Mouse (Mus musculus) granulocyte monocyte progenitor cell, adult 5-6 weeks (primary cell): ENCODE measurements around the gene E030025P04Rik. TPM values are rescaled to one million over a fixed set of nuclear protein-coding genes. Genes with fewer than 3 reads are reported as not detected.

Experiments
- ATAC-seq: replicated peaks from 2 replicates; pipeline ENCODE4 v1.8.0; 2016; ENCODE audit warnings: mild to moderate bottlenecking, moderate TSS enrichment, inconsistent platforms; ENCODE audit not compliant: poor library complexity, severe bottlenecking
- total RNA-seq, 2 experiments: library from RNA; stranded (forward) in 1 of 2; stranded (reverse) in 1 of 2; fragments of 200-712, 200-1000 nt in 1 of 2; fragments of >200 nt in 1 of 2; fragmentation: Nextera tagmentation in 1 of 2; gene quantifications; 2 replicates each; pipeline ENCODE4 v1.2.3; 2014 to 2017

E030025P04Rik gene
- total RNA-seq (2014; fragmentation: Nextera tagmentation) (not detected in 2 replicates), total RNA-seq (2017) (not detected in 2 replicates)

DNA sequence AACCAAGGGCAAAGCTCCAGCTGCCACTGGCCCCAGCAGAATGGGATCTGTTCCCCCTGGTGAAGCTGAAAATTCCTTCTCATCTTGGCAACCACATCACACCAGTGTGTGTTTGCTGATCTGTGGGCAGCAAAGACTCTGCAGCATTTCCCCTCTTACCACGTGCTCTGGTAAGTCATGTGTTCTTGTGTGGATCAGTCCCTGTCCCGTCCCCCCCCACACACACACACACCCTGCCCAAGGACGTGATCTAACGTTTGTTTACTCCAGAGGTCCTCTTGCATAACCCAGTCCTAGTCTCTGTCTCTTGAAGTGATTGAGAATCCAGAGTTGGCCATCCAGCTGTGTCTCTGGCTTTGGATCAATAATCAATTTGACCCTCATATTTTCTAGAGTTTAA lies at the start of gene E030025P04Rik:
Gene E030025P04Rik, minus strand, starts transcription at position 134 of the 400 bp plus-strand sequence.
- no peak for ATAC-seq

DNA sequence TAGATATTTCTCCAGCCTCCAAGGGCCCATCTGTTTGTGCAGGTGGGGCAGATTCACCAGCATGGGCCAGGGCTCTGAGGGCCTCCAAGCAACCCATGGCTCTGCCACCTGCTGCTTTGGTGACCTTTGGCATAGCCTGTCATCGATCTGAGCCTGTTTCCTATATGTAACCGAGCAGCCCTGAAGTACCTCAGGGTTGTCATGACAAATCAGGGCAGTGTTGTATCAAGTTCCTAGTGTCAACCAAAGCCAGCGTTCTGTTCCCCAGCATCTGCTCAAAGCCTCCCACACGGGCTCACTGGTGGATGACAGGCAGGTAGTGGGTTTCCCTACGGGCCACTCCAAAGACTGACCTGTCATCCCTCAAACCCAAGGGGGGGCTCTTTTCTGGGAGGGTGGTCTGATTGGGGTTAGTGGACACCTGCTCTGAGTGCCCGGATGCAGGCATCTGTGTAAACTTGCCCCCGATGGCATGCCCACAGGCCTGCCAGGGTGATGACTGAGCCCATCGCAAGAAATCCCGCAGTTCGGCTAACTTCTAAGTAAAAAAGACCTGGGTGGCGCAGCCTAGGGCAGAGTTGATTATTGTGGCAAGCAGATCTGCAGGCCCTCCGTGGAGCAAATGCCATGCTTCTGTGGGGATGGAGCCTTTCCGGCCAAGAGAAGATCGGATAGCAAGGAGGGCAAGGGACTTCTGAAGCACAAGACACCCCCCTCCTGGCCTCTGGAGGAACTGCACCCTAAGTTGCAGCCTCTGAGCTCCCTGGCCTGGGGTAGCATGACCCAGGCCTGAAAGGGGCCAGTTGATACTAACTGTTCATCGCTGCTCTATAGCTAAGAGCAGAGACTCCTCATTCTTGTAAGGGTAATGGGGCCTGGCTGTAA lies 48.7 kb upstream of the E030025P04Rik start:
- ATAC-seq = peak; percentile 87

DNA sequence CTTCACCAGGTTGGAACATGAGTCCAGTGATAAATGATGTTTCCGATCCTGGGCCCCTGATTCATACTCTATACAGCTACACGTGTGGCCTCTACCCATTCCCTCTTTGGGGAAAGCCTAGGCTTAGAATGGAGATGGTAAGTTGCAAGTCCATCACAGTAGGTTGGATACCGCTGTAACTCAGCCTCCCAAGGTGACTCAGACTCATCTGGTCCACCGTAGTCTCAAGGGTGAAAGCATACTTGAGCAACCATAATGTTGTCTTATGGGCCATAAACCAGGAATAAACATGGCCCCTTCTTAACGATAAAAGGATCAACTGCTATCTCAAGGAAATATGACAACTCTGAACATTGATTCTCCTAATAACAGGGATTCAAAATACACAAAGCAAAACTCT lies 44.1 kb upstream of the E030025P04Rik start:
- ATAC-seq = no peak

DNA sequence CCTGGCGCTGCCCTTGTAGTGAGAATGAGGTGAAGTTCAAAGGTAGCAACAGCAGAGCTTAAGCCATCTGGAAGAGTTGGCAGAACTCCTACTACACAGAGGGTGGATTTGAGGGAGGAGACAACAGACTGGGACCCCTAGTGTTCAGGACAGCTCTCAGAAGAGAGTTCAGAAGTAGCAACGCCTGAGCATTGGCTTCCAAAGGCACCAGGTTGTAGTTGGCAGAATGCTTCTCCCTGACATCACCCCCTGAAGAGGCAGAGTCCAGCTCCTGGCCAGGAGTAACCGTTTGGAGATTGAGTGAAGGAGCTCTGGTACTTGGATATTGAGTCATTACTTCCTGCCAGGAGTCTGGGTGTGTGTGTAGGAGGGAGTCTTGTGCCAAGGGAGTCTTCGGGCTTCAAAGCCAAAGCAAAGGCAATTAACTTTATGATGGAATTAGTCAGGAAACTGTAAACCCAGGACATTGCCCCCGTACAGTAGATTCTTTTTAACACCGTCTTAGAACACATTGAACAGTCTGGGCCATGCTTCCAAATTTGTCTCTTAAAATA lies 43.5 kb upstream of the E030025P04Rik start:
- no peak for ATAC-seq

DNA sequence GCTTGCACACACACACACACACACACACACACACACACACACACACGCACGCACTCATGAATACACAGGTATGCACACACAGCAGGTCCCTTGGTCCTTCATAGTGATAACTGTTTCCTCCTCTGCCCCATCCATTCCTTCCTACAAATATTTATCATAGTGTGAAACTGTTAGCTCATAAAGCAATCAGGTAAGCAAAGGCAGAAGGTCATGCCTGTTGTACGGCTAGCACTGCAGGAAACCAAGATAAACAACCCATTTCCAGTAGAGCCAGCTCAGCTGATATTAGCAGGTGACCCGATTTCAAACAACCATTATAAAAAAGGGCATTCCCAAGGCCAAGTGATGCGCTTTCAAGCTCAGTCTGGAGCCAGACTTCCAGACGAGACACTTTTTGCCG lies 36.9 kb upstream of the E030025P04Rik start:
- no peak for ATAC-seq

DNA sequence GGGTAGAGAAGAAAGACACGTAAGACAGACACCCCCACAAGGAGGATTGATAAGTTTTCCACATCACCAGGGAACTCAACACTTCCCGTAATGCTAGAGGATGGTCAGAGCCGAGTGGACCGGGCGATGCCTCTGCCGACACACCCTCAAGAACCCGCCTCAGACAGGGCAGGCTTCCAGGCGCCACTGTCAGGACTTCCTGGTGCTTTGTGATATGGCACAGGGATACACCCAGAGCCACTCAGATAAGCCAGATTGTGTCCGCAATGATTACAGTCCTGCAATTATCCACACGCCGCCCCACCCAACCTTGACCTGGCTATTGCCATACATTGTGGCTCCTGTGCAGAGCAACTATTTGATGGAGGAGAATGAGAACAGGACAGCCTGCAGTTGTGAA lies 36.1 kb upstream of the E030025P04Rik start:
- no peak for ATAC-seq

DNA sequence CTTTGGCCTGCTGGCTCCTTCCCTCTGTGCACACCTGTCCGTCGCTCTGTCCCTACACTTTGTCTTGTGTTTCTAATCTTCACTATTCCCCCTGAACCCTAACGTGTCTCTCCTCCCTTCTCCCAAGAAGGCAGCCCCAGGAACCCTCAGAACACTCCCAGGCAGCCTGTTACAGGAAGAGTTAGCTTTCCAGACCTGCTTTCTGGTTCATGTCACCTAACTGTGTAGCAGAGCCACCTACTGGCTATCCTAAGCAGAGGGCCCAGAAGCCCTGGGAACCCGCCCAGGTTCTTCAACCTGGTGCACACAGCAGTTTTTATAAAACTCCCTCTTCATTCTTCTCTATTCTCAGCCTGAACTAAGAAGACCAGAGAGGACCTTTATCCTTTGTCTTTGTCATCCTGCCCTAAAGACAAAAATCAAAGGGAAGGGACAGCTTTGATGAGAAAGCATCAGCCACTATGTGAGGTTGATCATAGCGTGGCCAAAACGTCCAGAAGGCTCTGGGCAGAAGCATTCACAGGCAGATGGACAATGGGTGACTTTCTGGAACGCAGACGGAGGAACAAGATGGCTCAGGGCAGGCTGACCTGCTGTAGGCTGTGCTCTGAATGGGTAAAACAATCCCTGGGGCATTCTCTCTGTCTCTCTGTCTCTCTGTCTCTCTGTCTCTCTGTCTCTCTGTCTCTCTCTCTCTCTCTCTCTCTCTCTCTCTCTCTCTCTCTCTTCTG lies 34.8 kb upstream of the E030025P04Rik start:
- no peak for ATAC-seq

DNA sequence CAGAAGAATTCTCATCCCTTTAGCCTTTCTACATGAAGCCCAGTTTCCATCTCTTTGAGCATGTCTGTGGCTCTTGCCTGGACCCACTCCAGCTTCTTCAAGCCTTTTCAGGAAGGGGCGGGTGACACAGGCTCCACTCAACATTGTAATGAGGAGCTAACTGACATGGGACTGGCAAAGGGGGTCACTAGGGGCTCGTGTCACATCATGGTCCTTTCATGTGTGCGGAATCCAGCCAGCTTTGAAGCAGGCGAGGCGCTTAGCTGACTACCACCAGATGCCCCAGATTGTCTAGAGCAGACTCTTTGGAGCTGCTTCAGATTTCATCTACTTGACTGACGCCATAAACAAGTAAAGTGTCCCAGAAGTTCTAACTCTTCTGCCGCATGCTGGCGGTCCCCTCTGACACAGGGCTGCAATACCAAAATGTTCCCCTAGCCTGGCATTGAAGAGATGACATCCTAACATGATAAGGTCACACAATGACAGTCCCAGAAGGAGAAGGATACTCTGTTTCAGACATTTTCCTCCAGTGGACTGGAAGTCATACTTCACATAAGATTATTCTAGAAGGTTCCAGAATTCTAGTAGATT lies 31.3 kb upstream of the E030025P04Rik start:
- no peak for ATAC-seq

DNA sequence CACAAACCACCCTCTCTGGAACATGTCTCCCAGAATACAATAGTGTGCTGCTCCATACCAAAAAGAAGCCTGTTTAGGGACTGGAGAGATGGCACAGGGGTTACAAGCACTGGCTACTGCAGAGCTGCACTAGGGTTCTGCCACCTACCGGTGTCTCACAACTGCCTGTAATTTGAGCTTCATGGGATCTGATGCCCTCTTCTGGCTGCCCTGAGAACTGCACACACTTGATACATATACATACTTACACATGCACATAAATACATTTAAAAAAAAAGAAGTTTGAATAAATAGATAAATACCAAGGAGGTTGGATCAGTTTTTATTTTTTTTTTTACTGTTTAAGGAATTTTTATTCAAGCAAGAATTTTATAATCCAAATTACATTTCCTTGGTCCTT lies 28.1 kb upstream of the E030025P04Rik start:
- ATAC-seq = no peak

DNA sequence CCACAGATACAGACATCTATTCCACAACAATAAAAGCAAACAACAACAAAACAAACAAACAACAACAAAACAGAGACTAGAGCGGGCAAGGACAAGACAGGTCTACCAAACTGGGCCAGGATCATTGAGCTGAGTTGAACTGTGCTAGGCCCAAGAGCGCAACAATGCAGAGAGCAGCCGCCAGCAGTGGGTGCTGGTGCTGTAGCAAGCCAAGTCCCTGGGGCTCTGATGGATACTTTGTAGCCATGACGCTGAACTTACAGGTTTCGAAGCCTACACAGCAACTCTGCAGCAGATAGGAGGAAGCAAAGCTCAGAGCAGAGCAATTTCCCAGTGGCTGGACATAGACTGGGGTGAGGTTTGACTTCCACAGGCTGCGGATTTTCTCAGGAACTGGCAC lies 26.6 kb upstream of the E030025P04Rik start:
- ATAC-seq = no peak

DNA sequence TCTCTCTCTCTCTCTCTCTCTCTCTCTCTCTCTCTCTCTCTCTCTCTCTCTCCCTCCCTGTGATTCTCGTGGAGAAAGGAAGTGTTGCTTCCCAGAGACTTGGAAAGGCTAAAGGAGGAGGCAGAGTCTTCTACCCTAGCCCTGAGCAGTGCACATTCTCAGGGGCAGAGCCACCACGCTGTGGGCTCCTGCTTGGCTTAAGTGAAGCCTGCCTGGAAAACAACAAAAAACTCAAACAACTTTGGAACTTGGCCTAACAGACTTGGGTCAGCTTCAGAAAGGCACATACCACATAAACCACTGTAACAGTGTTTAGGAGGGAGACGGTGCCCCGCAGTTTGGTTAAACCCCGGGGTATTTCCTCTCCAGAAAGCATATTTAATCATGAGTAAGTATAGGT lies 13.5 kb upstream of the E030025P04Rik start:
- ATAC-seq = no peak

DNA sequence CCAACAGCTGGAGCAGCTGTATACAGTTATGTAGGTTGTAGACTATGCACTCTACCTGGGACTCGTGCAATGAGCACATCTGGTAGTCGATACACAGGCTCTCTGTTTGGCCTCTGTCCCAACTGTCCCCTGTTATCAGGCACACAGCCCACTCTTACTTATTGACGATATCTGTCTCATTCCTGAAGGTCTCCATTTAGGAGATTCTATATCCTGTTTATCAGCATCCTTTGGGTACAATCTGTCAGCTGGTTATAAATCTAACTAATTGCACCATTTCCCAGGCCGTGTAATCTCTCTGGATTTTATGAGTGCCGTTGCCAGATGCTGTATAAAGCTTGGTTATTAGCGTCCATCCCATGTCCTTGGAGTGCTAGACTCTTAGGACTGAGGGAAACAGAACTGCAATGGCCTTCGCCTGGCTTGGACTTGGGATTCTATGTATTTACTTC lies 747 bp upstream of the E030025P04Rik start:
- no peak for ATAC-seq

DNA sequence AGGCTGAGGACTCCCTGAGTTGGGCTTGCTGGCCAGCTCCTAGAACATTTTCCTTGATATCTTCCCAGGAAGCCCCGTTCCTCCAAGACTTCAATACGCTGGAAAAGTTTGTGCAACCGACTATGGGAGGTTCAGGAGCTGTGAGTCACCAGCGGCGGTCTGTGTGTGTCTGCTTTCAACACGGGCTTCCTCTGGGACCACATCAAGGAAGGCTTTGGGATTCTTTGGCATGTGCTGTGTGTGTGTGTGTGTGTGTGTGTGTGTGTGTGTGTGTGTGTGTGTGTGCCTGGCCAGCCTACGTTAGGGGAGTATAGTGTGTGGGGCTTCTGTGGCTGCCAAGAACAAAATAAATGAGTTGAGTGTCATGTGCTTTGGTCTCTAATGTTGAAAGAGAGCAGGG lies 17.7 kb downstream of the E030025P04Rik start:
- no peak for ATAC-seq

DNA sequence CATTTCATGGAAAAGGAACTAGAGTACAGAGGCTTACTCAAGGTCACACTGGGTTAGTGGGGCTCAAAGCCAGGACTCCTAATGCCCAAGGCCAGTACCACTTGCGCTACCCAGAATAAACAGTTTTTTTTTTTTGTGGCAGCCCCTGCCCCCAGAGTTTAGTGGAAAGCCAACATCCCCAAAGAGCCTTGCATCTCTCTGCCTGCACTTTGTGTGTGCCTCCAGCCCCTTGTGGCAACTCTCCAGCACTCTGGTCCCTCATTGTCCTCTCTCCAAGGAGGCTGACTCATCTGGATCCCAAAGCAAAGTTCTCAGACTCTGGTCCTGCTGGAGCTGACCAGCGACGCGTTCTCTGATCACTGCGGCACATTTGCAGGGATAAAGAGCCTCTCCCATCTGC lies 18.7 kb downstream of the E030025P04Rik start:
- ATAC-seq = no peak

DNA sequence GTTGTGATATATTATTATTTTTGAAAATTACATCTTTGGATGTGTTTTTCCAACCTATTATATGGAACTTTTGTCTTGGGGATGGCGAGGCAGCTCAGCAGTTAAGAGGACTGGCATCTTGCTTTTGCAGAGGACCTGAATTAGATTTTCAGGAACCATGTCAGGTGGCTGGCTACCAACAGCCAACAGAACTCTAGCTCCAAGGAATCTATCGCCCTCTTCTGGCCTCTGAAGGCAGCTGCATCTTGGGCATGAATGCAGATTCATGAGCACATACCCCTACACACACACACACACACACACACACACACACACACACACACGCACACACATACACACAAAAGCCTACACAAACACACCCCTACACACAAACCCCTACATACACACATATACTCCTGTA lies 19.9 kb downstream of the E030025P04Rik start:
- no peak; the same call in 1 of the 2 replicates for ATAC-seq

DNA sequence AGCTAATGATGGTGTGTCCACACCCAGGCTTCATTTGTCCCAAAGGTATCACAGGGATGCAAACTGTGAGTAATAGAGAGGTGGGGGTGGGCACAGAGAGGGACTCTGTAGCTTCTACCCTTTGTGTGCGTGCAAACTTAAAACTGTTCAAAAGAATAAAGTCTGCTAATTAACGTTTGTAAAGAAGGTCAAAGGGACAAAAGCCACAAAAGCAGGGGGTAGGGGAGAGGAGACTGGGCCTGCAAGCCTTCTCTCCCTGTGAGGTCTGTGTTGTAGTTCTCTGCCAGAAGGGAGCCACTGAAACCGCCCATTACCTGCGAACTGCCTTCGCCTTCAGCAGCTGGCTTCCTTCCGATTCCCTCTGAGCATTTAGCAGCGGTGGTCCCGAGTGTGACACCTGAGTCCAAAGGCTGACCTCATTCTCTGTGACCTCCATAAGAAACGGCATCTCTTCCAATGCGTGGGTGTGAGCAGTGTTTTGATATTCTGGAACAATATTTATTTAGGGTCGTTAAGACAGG lies 34.3 kb downstream of the E030025P04Rik start:
- ATAC-seq = no peak

DNA sequence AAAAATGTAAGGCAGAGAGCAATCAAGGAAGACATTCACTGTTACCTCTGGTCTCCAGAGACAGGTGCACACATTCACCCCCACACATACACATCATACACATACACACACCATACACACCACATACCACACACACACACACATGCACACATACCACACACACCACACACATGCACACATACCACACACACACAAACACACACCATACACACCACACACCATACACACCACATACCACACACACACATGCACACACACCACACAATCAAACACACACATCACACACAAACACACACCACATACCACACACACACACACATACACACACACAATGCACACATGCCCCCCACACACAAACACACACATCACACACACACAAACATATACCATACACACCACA lies 35.1 kb downstream of the E030025P04Rik start:
- ATAC-seq = no peak

DNA sequence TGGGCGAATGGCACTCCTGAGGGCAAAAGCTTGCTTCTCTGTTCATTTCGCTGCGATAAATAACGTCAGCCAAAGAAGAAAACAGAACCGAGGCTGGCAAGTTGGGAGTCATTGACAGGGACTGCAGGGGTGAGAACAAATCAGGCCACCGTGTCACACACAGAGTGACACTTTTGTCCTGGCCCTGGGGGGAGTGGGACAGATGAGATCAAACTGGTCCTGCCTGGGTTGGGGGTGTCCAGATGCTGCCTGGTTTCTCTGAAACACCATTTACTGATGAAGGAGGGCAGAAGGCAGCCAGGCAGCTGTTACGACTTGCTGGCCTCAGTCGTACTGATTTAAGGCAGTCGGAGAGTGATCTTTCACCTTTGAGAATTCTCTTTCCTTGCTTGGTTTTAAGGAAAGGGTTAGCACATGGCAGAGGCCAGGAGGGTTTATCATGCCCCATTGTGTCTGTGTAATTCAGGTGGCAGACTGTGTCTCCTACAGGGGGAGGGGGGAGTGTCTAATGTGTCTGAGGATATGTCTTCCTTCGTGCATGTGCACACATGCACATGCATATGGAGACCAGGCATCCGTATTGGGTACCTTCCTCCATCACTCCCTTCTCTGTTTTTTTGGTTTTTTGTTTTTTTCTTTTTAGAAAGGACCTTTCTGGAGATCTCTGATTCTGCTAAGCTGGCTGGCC lies 36.5 kb downstream of the E030025P04Rik start:
- ATAC-seq = no peak

DNA sequence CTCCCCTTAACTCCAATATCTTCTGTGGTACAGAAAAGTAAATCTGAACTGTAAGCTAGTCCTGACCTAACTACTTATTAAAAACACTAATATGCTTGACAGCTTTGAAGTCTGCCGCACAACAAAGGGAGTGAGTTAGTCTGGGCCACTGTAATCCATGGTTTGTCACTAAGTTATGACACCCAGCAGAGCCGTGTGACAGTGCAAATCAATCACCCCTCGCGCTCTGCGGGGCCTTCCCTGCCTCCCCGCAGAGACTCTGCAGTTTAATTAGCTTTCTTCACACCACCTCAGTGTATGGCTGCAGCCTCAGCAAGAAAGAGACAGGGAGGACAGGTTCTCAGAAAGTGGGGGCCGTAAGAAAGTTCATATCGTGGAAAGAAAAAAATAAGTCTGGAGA lies 37.4 kb downstream of the E030025P04Rik start:
- ATAC-seq = no peak

DNA sequence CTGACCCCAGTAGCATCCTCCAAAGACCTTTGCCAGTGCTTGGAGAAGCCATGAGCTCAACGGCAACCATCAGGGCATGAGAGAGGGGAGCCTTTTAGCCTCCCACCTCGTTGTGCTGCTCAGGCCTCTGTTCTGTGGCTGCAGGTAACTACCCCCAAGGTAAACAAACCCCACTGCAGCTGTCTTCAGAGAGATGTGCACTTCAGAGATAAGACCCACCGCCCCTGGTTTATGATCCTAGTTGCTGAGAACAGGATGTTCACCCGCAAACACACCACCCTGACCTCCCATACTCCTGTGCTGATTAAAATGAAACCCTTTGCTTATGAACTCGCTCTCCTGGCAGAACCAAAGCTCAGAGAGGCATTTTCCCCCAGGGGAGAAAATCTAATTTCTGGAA lies 38.0 kb downstream of the E030025P04Rik start:
- no peak for ATAC-seq
